Mouse (Mus musculus) embryonic fibroblast, embryonic 13.5 days (primary cell): ENCODE measurements at regions not wholly inside any gene's neighbourhood (a gene's known extent, or its start where the extent isn't known, plus 50 kb on each side); places are given as distances from the start of the nearest gene placed in this dataset.

ENCODE experiments used
- CTCF ChIP-seq: IDR thresholded peaks from 2 replicates; pipeline ENCODE4 v1.5.1; 2011; ENCODE audit warnings: mild to moderate bottlenecking, control low read depth, low read length, moderate library complexity, borderline replicate concordance; ENCODE audit not compliant: insufficient read depth
- POLR2A ChIP-seq: IDR thresholded peaks from 2 replicates; pipeline ENCODE4 v1.6.1; 2011; ENCODE audit warnings: low read depth, mild to moderate bottlenecking, control low read depth, low read length, moderate library complexity

GRCm38 (mm10) chr14:46623645-46624044 lies 136.7 kb upstream of the Cdkn3 start:
- no peak for TF ChIP-seq POLR2A
- TF ChIP-seq CTCF = no peak
